Mouse (Mus musculus) NIH3T3 (cell line): Measurements from ENCODE around the gene Hecw2.

ENCODE experiments used
- DNase-seq: peaks from one replicate; pipeline ENCODE4 v3.0.0-alpha.2; 2012; ENCODE audit warnings: low read depth

The Hecw2 gene

GRCm38 (mm10) chr1:54194954-54195305, at the start of gene Hecw2:
Gene Hecw2, minus strand, starts transcription at chr1:54195168.
- DNase-seq: no peak

- no peak for DNase-seq
These were observed 47.8 kb upstream of the Hecw2 start for GRCm38 (mm10) chr1:54242722-54243121.

- DNase-seq: no peak
These were observed 25.3 kb upstream of the Hecw2 start for GRCm38 (mm10) chr1:54220273-54220672.

- DNase-seq: no peak
These were observed 600 bp downstream of the Hecw2 start for GRCm38 (mm10) chr1:54194183-54194953.

- DNase-seq: no peak
These were observed 1.7 kb downstream of the Hecw2 start for GRCm38 (mm10) chr1:54193191-54193770.

- DNase-seq: peak; percentile 65
These were observed 7.4 kb downstream of the Hecw2 start for GRCm38 (mm10) chr1:54187579-54187978.

GRCm38 (mm10) chr1:54186347-54186746, 8.6 kb downstream of the Hecw2 start:
- no peak for DNase-seq

GRCm38 (mm10) chr1:54180663-54181062, 14.3 kb downstream of the Hecw2 start:
- no peak for DNase-seq

- no peak for DNase-seq
These were observed 15.8 kb downstream of the Hecw2 start for GRCm38 (mm10) chr1:54179179-54179578.

GRCm38 (mm10) chr1:54176592-54176991, 18.4 kb downstream of the Hecw2 start:
- peak; percentile 30 for DNase-seq

GRCm38 (mm10) chr1:54168014-54168413, 27.0 kb downstream of the Hecw2 start:
- no peak for DNase-seq

GRCm38 (mm10) chr1:54159531-54159930, 35.4 kb downstream of the Hecw2 start:
- no peak for DNase-seq

- no peak for DNase-seq
These were observed 41.7 kb downstream of the Hecw2 start for GRCm38 (mm10) chr1:54153216-54153786.

GRCm38 (mm10) chr1:54145106-54145505, 49.9 kb downstream of the Hecw2 start:
- DNase-seq: no peak

- DNase-seq: no peak
These were observed 61.0 kb downstream of the Hecw2 start for GRCm38 (mm10) chr1:54133802-54134436.

- peak; percentile 85 for DNase-seq
These were observed 66.1 kb downstream of the Hecw2 start for GRCm38 (mm10) chr1:54128714-54129431.

GRCm38 (mm10) chr1:54126991-54127742, 67.8 kb downstream of the Hecw2 start:
- no peak for DNase-seq

- DNase-seq: no peak
These were observed 72.4 kb downstream of the Hecw2 start for GRCm38 (mm10) chr1:54122551-54122950.

GRCm38 (mm10) chr1:54121071-54121730, 73.8 kb downstream of the Hecw2 start:
- DNase-seq: peak; percentile 29

GRCm38 (mm10) chr1:54119638-54120320, 75.2 kb downstream of the Hecw2 start:
- DNase-seq: no peak
